Mouse (Mus musculus): ENCODE data around the gene Usp6nl. TPM values are rescaled to one million over a fixed set of nuclear protein-coding genes. Genes with fewer than 3 reads are reported as not detected.

Usp6nl gene
- total and polyA plus RNA-seq, 3 experiments: 8.9 to 67.1 (median 24.8) TPM

DNA sequence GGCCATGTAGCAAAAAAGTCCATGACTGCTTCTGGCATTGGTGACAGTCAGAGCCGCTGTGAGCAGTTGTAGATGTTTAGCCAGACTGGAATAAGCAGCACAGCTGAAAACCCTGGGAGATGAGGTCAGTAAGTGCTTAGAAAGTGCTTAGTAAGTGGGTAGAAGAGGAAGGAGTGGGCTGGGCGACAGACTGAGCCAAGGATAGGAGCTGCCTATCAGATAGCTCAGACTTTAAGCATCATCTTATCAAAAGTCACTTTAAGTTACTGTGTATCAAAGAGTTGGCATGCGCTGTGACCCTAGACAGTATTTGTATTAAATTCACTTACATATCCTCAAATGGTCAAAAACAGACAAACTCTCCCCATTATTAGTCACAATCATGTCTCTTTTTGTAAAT lies 37.7 kb upstream of the Usp6nl start (continued):
- TF ChIP-seq POLR2AphosphoS2 (IDR thresholded peaks at IDR 0.05; ENCODE audit: low read length): peak; percentile 54; the same call in 1 of the 2 replicates
- peak; percentile 79 for TF ChIP-seq MXI1 (IDR thresholded peaks at IDR 0.05; ENCODE audit: low read depth, low read length)
- TF ChIP-seq POLR2A (IDR thresholded peaks at IDR 0.05; ENCODE audit: control insufficient read depth in 1 of 2, insufficient read depth in 1 of 2, low read depth in 1 of 2, low read length in 2 of 2, poor library complexity in 1 of 2): peak in 1 of 2 experiments; percentile 40; a peak in 1 of 4 replicates

DNA sequence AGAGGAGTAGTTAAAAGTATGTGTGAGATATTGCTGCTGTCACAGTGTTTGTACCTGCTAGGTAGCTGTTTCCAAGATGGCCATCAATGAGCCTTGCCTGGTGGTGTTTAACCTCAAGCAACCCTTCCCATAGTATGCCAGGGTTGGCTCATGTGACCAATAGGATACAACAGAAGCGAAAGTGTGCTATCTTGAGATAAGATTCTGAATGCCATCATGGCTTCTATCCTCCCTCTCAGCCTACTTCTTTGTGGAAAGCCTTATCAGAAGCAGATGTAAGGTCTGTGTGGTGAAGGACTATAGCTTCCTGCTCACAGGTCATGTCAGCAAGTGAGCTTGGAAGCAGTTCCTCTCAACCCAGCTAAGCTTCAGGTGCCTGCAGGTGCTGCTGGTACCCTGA lies 36.7 kb upstream of the Usp6nl start:
- Histone ChIP-seq H3K36me3 (ENCODE audit: control insufficient read depth in 1 of 2, insufficient read depth in 2 of 2, low read length in 2 of 2) (peaks cover 0 to 23% of the 10 kb centered on the region in 2 experiments; a peak in 2 of 4 replicates), H3K27me3 (ENCODE audit: control insufficient read depth in 1 of 2, insufficient read depth in 2 of 2, low read length in 2 of 2) (no peaks in the 10 kb centered on the region), H3K79me2 (ENCODE audit: control insufficient read depth, insufficient read depth, low read length, poor library complexity) (no peaks in the 10 kb centered on the region), H3K9ac (ENCODE audit: control insufficient read depth, low read depth, low read length, poor library complexity, severe bottlenecking) (peak overlapping the region; percentile 9), H3K4me3 (ENCODE audit: control insufficient read depth in 1 of 2, insufficient read depth in 1 of 2, low read depth in 2 of 2, low read length in 2 of 2) (no peak overlapping the region), H3K4me1 (ENCODE audit: control insufficient read depth in 1 of 2, insufficient read depth in 2 of 2, low read length in 2 of 2) (peaks cover 23 to 25% of the 10 kb centered on the region in 2 experiments), H3K27ac (ENCODE audit: control insufficient read depth, low read depth, low read length) (peak overlapping the region; percentile 93), H3K9me3 (replicated peaks; ENCODE audit: insufficient read depth, low read length) (no peaks in the 10 kb centered on the region)
- peak; percentile 94 for DNase-seq (ENCODE audit: low read depth, low spot score)
- peak; percentile 90 for TF ChIP-seq MYC (IDR thresholded peaks at IDR 0.05; ENCODE audit: low read depth, low read length)
- no peak for TF ChIP-seq CTCF (IDR thresholded peaks at IDR 0.05 in 2 of 3, conservative IDR thresholded peaks at IDR 0.05 in 1 of 3; ENCODE audit: control insufficient read depth in 1 of 3, insufficient read depth in 1 of 3, low read depth in 2 of 3, low read length in 3 of 3, poor library complexity in 1 of 3, severe bottlenecking in 1 of 3)
- TF ChIP-seq ZMIZ1 (IDR thresholded peaks at IDR 0.05; ENCODE audit: low read depth, low read length): no peak
- TF ChIP-seq JUND (IDR thresholded peaks at IDR 0.05; ENCODE audit: low read depth, low read length): peak; percentile 45; the same call in 1 of the 2 replicates
- TF ChIP-seq CHD2 (IDR thresholded peaks at IDR 0.05; ENCODE audit: low read length): no peak; the same call in 1 of the 2 replicates
- TF ChIP-seq BHLHE40 (IDR thresholded peaks at IDR 0.05; ENCODE audit: borderline replicate concordance, low read depth, low read length): peak; percentile 94
- TF ChIP-seq MYB (IDR thresholded peaks at IDR 0.05; ENCODE audit: low read depth, low read length): peak; percentile 79
- TF ChIP-seq GABPA (IDR thresholded peaks at IDR 0.05; ENCODE audit: low read depth, low read length): no peak
- no peak for TF ChIP-seq ZKSCAN1 (IDR thresholded peaks at IDR 0.05; ENCODE audit: low read depth, low read length)
- TF ChIP-seq MXI1 (IDR thresholded peaks at IDR 0.05; ENCODE audit: low read depth, low read length): no peak
- peak; percentile 99 for TF ChIP-seq GATA1 (IDR thresholded peaks at IDR 0.05; ENCODE audit: low read depth, low read length)
- TF ChIP-seq MAFK (IDR thresholded peaks at IDR 0.05; ENCODE audit: borderline replicate concordance, low read depth, low read length): peak; percentile 51; the same call in 1 of the 2 replicates
- TF ChIP-seq MAX (IDR thresholded peaks at IDR 0.05; ENCODE audit: low read length): peak; percentile 86
- TF ChIP-seq ELF1 (IDR thresholded peaks at IDR 0.05; ENCODE audit: low read depth, low read length): no peak
- peak; percentile 49; the same call in 1 of the 2 replicates for TF ChIP-seq TBP (IDR thresholded peaks at IDR 0.05; ENCODE audit: low read depth, low read length)
- peak; percentile 94 for TF ChIP-seq USF1 (IDR thresholded peaks at IDR 0.05; ENCODE audit: low read depth, low read length)
- peak in 1 of 2 experiments; percentile 66; a peak in 1 of 4 replicates for TF ChIP-seq USF2 (IDR thresholded peaks at IDR 0.05; ENCODE audit: borderline replicate concordance in 1 of 2, insufficient read depth in 1 of 2, low read depth in 1 of 2, low read length in 2 of 2)
- peak; percentile 99 for TF ChIP-seq TAL1 (IDR thresholded peaks at IDR 0.05; ENCODE audit: low read length)
- peak; percentile 99 to 100 for TF ChIP-seq EP300 (IDR thresholded peaks at IDR 0.05; ENCODE audit: low read depth in 1 of 2, low read length in 2 of 2)
- no peak for TF ChIP-seq ZC3H11A (IDR thresholded peaks at IDR 0.05; ENCODE audit: low read depth, low read length)
- TF ChIP-seq MAZ (IDR thresholded peaks at IDR 0.05; ENCODE audit: low read depth, low read length): peak; percentile 40; the same call in 1 of the 2 replicates
- TF ChIP-seq UBTF (IDR thresholded peaks at IDR 0.05; ENCODE audit: borderline replicate concordance, insufficient read depth, low read depth, low read length): no peak
- peak; percentile 98 for TF ChIP-seq ETS1 (IDR thresholded peaks at IDR 0.05; ENCODE audit: low read depth, low read length)
- TF ChIP-seq KAT2A (conservative IDR thresholded peaks at IDR 0.05; ENCODE audit: low read depth, low read length): no peak
- peak; percentile 90 for TF ChIP-seq SIN3A (IDR thresholded peaks at IDR 0.05; ENCODE audit: low read length)
- peak; percentile 99 for TF ChIP-seq TCF12 (IDR thresholded peaks at IDR 0.05; ENCODE audit: low read depth, low read length)
- peak; percentile 86 for TF ChIP-seq RCOR1 (IDR thresholded peaks at IDR 0.05; ENCODE audit: low read depth, low read length)
- TF ChIP-seq E2F4 (IDR thresholded peaks at IDR 0.05; ENCODE audit: borderline replicate concordance, low read depth, low read length): no peak
- TF ChIP-seq RAD21 (IDR thresholded peaks at IDR 0.05; ENCODE audit: low read depth, low read length): no peak
- TF ChIP-seq HCFC1 (IDR thresholded peaks at IDR 0.05; ENCODE audit: low read depth, low read length): peak; percentile 67
- TF ChIP-seq SMC3 (IDR thresholded peaks at IDR 0.05; ENCODE audit: low read depth, low read length): no peak
- peak; percentile 12; the same call in 1 of the 2 replicates for TF ChIP-seq NELFE (IDR thresholded peaks at IDR 0.05; ENCODE audit: low read depth, low read length)
- no peak; the same call in 1 of the 2 replicates for TF ChIP-seq ZNF384 (IDR thresholded peaks at IDR 0.05; ENCODE audit: low read depth, low read length)
- no peak for TF ChIP-seq POLR2AphosphoS2 (IDR thresholded peaks at IDR 0.05; ENCODE audit: low read length)
- no peak for TF ChIP-seq POLR2AphosphoS5 (IDR thresholded peaks at IDR 0.05; ENCODE audit: borderline replicate concordance, low read depth, low read length)
